Mouse (Mus musculus): ENCODE data around the gene Trpm1.

- TF ChIP-seq CTCF (IDR thresholded peaks at IDR 0.05; ENCODE audit: control insufficient read depth, insufficient read depth, low read length): no peak
- TF ChIP-seq POLR2A (IDR thresholded peaks at IDR 0.05; ENCODE audit: borderline replicate concordance, control insufficient read depth, low read depth, low read length): no peak
Observed at GRCm38 (mm10) chr7:64149747-64150146, 3.9 kb upstream of the Trpm1 start.

Measured in bone marrow, adult 2 months (tissue).